Mouse (Mus musculus): ENCODE measurements at regions not wholly inside any gene's neighbourhood (a gene's known extent, or its start where the extent isn't known, plus 50 kb on each side); places are given as distances from the start of the nearest gene placed in this dataset.

DNA sequence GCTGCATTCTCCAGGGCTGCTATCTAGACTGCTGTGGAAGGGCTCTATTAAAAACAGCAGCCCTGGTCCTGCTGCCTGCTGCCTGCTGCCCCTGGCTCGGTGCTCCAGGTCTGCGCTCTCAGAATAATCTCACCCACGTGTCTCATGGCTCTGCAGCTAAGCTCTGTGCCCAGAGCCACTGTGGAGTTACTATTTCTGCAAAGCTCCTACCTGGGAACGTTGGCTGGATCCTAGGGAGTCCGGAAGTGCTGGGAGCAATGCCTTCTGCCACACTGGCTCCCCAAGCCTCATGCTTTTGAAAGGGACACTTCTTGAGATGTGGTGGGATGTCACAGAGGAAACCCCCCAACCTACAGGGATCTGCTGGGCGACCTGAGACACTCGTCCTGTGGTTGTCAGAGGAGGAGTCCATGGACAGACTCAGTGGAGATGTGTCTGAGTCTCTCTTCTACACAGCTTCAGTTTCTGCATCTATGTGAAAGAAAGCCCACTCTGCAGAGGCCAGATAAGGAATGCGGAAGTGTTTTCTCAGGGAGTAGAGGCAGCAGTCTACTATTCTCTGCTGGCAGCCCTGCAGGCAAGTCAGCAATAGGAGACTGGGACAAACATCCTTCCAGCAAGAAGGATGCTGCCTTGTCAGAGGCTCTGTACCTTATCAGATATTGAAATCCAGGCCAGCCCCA, 63.0 kb upstream of the Kazn start:
- peak; percentile 12 for DNase-seq (ENCODE audit: low read depth)

DNA sequence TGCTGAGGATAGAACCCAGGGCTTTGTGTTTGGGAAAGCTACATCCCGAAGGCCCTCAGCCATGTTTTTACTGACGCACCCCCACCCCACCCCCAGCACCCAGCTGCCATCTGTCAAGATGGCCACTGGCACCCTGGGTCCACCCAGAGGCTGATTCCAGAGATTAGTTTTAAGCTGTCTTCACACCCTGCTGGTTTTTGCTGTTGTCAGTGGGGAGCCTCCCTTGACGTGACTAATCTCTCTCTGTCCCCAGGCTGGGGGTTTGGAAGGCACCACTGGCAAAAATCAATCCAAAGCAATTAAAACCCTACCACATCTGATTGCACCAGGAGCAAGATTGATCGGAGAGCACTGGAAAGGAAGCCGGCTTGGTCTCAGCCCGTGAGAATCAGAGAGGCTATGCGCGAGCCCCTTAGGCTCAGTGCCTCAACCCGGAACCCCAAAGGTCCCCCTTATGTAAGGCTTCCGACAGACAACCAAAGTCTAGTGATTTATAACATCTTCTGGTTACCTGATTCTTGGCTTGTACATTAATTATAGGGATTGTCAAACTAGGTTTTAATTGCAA, 59.7 kb upstream of the Kazn start:
- no peak for DNase-seq (ENCODE audit: low read depth)

DNA sequence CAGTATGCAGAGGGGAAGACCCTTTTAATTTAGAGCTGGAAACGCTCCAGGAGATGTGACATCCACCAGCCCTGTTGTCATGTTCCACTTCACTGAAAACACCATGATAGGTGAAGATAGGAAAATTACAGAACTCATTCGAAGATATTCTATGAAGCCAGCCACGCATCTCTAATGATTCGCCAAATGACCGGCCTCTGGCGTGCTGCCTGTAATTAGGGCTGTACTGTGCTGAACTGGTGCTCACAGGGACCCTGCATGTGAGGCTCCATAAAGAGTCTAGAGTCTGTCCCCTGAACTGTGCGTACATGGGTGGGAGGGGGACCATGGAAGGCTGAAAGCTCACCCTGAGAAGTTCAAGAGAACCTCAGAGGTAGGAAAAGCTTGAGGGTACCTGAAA, 53.6 kb upstream of the Kazn start:
- DNase-seq (ENCODE audit: low read depth): no peak

DNA sequence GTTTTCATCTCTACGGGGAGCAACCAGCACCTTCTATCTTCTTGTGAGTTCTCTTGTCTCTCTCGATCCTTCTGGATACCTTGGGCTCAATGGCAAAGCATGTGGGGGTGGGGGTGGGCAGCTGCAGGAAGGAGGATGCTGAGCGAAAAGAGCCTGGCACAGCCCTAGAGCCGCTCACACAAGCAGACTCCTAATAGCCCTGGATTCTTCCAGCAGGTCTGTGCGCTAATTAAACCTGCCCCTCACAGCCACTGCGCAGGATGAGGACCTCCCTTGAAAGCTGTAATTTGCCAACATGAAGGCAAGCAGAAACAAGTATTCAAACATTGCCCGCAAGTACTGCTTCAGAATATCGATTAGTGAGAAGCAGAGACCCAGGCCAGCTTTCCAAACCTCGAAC, 53.1 kb upstream of the Kazn start:
- DNase-seq (ENCODE audit: low read depth): no peak

DNA sequence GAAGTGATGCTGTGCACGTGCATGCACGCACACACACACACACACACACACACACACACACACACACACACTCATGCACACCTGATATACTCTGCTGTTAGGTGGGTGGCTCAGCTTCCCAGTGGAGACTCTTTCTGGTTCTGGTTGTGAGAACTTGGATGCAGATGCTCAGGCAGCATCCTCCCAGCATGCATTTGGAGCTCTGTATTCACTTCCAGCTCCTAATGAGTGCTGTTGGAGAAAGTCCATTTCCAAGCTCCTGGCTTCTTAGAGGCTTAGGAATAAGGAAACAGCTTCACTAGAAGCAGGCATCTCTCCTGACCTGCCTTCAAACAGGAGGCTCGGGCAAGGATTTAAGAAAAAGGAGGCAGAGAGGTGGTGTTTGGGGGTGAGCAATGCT, 52.2 kb upstream of the Kazn start:
- no peak for DNase-seq (ENCODE audit: low read depth)
